Mouse (Mus musculus) cerebellum, adult 8-10 months (tissue): Measurements from ENCODE around the gene Cnr1.

Experiments
- DNase-seq: peaks from one replicate; pipeline ENCODE4 v3.0.0; 2022

The Cnr1 gene

GRCm38 (mm10) chr4:33943936-33944335 lies 19.5 kb downstream of the Cnr1 start:
- no peak for DNase-seq

GRCm38 (mm10) chr4:33945742-33946141 lies 21.3 kb downstream of the Cnr1 start:
- DNase-seq, result no peak

- DNase-seq, result no peak
Observed at GRCm38 (mm10) chr4:33947584-33947983, 23.2 kb downstream of the Cnr1 start.

GRCm38 (mm10) chr4:33957398-33957797 lies 33.0 kb downstream of the Cnr1 start:
- DNase-seq, result no peak

- no peak for DNase-seq
Observed at GRCm38 (mm10) chr4:33958515-33958914, 34.1 kb downstream of the Cnr1 start.

- DNase-seq, result no peak
Observed at GRCm38 (mm10) chr4:33959841-33960240, 35.4 kb downstream of the Cnr1 start.

GRCm38 (mm10) chr4:33970726-33971125 lies 46.3 kb downstream of the Cnr1 start:
- no peak for DNase-seq

GRCm38 (mm10) chr4:33988466-33989089 lies 64.2 kb downstream of the Cnr1 start:
- no peak for DNase-seq

- no peak for DNase-seq
Observed at GRCm38 (mm10) chr4:33992687-33993086, 68.3 kb downstream of the Cnr1 start.

GRCm38 (mm10) chr4:33996382-33996781 lies 72.0 kb downstream of the Cnr1 start:
- DNase-seq, result no peak
